Mouse (Mus musculus): ENCODE data around the gene Zfp385a. TPM values are rescaled to one million over a fixed set of nuclear protein-coding genes. Genes with fewer than 3 reads are reported as not detected.
A peak's percentile ranks its signal among the peaks of the same experiment; 100 is the strongest.

The Zfp385a gene
- total RNA-seq, 2 experiments from 2014 or later, result 8.0 to 13.0 TPM

DNA sequence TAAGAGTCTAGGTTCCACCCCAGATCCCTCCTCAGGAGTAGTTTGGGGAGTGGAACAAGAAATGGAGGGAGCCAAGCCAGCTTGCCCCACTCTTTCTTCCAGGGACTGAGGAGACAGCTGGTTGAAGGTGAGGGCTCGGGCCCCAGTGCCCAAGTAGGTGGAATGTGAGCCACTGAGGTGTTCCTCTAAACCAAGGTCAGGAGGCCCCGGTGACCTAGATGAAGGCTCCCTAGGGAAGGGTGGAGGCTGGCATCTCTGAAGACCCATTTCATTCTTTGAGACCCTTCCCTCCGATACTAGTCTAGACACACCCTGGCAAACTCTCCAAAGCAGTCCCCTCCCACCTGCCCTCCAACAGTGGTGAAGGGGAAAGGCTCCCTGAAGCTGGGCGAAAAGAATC lies 17.5 kb downstream of the Zfp385a start:
- DNase-seq, result no peak
- intact Hi-C loops (cut with DNase I), result no loop called here
- no peak for TF ChIP-seq CTCF (IDR thresholded peaks at IDR 0.05)
- peak overlapping the region; percentile 88 for H3K4me3 ChIP-seq
- H3K27ac ChIP-seq, result peak overlapping the region; percentile 83

DNA sequence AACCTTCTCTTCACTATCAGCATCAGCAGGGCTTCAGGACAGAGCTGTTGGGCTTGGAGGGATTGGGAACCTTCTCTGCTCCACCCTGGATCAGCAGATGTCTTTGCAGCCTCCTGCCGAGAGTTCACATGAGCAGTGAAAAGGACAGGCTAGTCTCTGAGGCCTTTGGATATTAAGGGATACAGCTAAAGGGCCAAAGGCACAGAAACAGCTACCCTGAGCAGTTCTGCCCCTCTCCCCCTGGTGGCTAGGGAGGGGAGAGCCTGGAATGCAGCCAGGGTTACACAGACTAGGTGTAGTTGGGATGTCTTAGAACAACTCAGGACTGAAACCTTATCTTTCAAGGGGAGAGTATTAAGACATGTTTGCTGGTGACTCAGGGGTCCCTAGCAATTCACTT lies 18.8 kb downstream of the Zfp385a start:
- peak; percentile 49 for TF ChIP-seq CTCF (IDR thresholded peaks at IDR 0.05)
- intact Hi-C loops (cut with DNase I), result no loop called here
- Histone ChIP-seq H3K4me3 (peak overlapping the region; percentile 88), H3K27ac (peak overlapping the region; percentile 83)
- peak; percentile 56 for DNase-seq

DNA sequence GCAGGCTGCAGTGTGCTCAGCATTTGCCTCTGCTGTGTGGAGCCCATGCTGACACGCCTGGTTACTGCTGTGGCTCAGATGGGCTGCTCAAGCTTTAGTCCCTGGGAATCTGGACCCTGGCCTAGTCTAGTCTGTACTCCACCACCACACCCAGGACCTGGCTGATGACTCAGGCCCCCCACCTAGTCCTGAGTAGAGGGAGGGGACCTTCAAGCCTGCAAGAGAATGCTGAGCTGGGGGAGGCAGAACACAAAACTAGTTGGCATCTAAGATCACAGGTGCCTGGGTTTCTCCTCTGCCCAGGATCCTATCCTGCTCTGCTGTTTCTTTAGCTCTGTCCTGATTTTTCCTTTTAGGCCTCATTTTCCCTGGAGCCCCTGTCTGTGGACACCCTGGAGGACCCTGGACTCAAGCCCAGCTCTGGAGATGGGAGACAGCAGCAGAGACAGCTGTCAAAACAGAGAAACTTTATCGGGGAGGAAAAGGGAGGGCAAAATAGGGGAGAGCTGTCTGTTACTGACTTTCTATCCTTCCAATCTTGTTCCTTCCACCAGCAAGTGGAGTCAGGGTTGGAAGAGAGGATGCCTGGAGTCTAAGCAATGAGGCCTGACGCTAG lies 21.6 kb downstream of the Zfp385a start:
- DNase-seq, result peak; percentile 60
- Histone ChIP-seq H3K27ac (peak overlapping the region; percentile 82), H3K4me3 (peak overlapping the region; percentile 46)
- intact Hi-C loops (cut with DNase I), result loop anchor here (10.0 kb wide), 1 partner anchor 564 kb away; no protein-coding TSS in a partner anchor
- TF ChIP-seq CTCF (IDR thresholded peaks at IDR 0.05), result no peak

DNA sequence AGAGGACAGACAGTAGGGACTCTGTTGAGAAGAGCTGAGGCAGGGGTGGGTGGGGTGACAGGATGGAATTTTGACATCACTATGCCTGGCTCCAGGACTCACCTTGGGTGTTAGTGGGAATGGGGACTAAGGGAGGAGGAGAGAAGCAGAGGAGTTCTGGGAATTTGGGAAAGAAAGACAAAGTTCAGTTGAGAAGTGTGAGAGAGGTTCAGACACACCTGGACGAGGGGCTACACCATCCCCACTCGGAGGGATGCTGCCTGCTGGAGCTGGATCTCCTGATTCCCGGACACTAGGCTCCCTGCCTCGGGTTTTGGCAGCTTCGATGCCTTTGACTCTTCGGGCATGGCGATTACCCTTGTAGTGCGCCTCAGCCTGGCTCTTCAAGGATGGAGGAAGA lies 22.2 kb downstream of the Zfp385a start:
- peak overlapping the region; percentile 46 for H3K4me3 ChIP-seq
- intact Hi-C loops (cut with DNase I), result loop anchor here (10.0 kb wide), 1 partner anchor 563 kb away; no protein-coding TSS in a partner anchor
- no peak for DNase-seq
- H3K27ac ChIP-seq, result peak overlapping the region; percentile 82
- no peak for TF ChIP-seq CTCF (IDR thresholded peaks at IDR 0.05)

DNA sequence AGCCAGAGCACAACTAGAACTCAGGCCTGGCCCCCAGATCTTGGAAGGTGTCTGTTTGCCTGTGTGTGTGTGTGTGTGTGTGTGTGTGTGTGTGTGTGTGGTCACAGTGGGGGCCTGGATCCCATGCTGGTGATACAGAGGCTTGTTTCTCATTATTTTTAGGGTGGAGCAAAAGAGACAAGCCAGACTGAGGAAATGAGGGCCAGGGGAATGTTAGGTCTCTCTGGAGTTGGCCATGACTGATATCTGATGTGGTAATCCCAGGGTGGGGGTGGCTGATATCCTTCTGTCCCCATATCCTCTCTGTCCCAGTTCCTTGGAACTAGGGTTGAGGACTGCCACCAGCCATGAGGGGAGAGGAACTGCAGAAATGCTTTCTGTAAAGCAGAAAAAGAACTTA lies 22.8 kb downstream of the Zfp385a start:
- intact Hi-C loops (cut with DNase I), result loop anchor here (10.0 kb wide), 1 partner anchor 562 kb away; no protein-coding TSS in a partner anchor
- TF ChIP-seq CTCF (IDR thresholded peaks at IDR 0.05), result no peak
- DNase-seq, result no peak
- H3K27ac ChIP-seq, result peak overlapping the region; percentile 82
- no peak overlapping the region for H3K4me3 ChIP-seq

DNA sequence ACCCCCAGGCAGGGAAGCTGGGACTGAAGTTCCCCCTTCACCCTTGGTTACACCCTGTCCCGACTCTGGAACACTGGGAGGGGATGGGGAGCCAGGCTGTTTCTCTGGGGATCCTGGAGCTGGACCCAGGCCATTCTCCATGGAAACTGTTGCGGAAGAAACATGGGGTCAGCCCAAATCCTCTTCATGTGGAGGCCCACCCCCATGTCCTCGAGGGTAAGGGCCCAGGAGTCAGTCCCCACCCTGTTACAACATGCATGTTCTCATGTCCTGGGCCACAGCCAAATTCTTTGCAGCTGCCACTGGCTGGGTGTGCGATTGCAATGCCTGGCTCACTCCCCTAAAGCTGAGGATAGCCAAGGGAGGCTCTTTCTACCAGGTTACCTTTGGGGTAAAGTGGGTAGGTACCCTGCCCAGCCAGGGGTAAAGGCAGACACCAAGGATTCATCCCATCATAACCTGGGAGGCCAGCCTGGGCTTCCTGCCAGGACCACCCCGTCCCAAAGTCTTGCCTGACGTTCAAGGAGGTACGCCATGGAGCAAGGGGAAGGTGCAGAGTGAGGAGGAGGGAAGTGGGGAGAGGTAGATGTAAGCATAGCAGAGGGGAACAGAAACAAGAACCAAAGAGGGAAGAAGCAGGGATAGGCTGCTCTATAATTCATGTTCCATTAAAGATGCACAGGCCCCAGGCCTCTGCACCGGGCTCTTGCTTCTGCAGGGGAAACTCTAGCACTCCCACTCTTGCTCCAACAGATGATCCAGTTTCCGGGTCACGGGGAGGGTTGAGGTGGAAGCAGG lies 23.7 kb downstream of the Zfp385a start:
- Histone ChIP-seq H3K27ac (peak overlapping the region; percentile 78), H3K4me3 (peak overlapping the region; percentile 67)
- TF ChIP-seq CTCF (IDR thresholded peaks at IDR 0.05), result no peak
- intact Hi-C loops (cut with DNase I), result loop anchor here (10.0 kb wide), 1 partner anchor 561 kb away; no protein-coding TSS in a partner anchor
- DNase-seq, result peak; percentile 86

DNA sequence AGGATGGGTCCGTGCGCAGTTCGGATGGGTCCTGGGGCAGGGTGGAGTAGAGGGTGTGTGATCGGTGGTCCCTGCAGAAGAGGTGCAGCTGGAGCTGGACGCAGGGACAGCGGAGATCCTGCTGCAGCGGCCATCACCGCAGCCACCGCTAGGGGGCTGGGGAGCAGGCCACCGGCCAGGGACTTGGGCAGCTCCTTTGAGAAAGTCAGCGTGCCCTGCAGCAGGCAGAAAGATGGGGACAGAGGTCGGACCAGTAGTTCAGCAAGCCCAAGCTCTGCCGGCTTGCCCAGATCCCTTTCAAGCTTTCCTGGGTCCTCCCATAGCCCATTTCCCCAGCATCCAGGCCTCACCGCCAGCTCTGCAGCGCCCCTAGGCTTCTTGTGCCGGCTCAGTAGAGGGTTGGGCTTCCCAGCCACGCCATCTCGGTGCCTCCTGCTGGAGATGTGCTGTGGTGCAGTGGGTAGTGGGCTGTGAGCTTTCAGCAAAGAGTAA lies 24.8 kb downstream of the Zfp385a start:
- Histone ChIP-seq H3K4me3 (peak overlapping the region; percentile 67), H3K27ac (peak overlapping the region; percentile 78)
- DNase-seq, result peak; percentile 89
- peak; percentile 94 for TF ChIP-seq CTCF (IDR thresholded peaks at IDR 0.05)
- intact Hi-C loops (cut with DNase I), result loop anchor here (10.0 kb wide), 1 partner anchor 560 kb away; no protein-coding TSS in a partner anchor

DNA sequence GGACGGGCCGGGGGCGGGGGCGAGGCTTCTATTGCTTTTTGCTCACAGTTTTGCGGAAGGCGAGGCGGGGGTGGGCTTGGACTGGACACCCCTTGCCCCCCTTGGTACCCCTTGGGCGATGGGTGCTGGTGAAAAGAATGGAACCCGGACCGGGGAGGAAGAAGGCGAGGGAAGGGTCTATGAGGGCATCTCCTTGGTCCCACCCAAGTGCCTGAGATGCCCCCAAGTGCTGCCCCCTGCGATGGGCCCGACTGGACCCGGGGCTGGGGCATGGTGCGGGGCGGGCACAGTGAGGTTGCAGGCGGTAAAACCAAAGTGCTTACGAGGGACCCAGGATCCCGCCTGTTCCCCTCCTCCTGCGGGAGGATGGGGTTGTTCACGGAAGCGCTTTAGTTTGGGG lies 25.7 kb downstream of the Zfp385a start:
- Histone ChIP-seq H3K4me3 (peak overlapping the region; percentile 67), H3K27ac (peak overlapping the region; percentile 78; the same call in 1 of the 2 replicates)
- intact Hi-C loops (cut with DNase I), result loop anchor here (10.0 kb wide), 1 partner anchor 559 kb away; no protein-coding TSS in a partner anchor
- no peak for TF ChIP-seq CTCF (IDR thresholded peaks at IDR 0.05)
- DNase-seq, result no peak

DNA sequence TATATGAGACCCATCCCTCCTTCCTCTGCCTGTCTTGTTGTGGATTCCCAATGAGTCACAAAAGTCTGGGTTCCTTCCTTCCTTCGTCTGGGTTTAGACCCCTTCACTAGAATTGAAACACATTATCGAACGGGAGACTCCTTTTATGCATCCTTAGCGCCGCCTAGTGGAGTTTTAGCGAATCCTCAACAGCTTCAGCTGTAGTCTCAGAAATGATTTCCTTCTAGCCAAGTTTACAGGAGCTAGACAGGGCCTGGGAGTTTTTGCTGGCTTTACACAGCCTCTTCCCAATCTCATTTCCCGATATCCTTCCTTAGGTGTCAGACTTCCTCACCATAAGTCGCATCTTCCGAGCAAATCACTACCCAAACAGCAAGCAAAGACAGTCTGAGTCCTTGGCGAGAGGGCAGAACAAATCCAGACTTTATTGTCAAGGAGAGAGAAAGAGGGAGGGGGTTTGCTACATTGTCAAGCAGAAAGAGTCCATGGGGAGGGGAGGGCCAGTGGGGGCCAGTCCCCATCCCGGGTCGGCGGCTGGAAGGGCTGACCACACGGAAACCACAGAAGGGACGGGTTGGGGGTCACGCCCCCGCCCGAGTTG lies 26.3 kb downstream of the Zfp385a start:
- TF ChIP-seq CTCF (IDR thresholded peaks at IDR 0.05), result peak; percentile 85
- H3K27ac ChIP-seq, result peak overlapping the region; percentile 40
- DNase-seq, result peak; percentile 40
- H3K4me3 ChIP-seq, result peak overlapping the region; percentile 67
- intact Hi-C loops (cut with DNase I), result loop anchor here (10.0 kb wide), 1 partner anchor 559 kb away; no protein-coding TSS in a partner anchor

DNA sequence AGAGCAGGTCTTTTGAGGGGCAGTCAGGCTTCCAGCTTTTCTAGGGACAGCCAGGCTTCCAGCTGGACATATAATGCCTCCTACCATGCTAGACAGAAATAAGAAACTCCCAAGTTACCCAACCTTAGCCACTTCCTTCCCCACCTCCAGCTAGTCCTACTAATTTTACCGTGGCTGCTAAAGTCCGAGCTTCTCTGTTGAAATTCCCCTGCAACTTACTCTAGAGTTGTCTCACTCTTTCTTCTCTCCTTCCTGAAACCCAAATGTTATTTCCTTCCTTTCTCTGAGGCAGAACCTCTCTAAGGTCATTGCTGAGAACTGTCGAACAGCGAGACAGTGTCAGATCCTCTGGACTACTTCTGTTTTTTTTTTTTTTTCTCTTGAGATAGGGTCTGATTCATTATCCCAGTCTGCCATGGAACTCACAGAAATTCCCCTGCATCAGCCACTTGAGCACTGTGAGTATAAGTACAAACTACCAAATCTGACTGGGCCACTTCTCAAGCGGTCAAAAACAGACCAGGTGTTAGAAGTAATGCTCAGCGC lies 29.5 kb downstream of the Zfp385a start, which contains the start of gene Gpr84:
Gene Gpr84 (minus strand): TSS at position 248 of the 546 bp plus-strand sequence.
- no peak within 1 kb of the TSS for H3K27ac ChIP-seq
- TF ChIP-seq CTCF (IDR thresholded peaks at IDR 0.05), result no peak
- no peak for DNase-seq
- intact Hi-C loops (cut with DNase I), result loop anchor here (10.0 kb wide), 1 partner anchor 556 kb away; no protein-coding TSS in a partner anchor
- no peak within 1 kb of the TSS for H3K4me3 ChIP-seq

DNA sequence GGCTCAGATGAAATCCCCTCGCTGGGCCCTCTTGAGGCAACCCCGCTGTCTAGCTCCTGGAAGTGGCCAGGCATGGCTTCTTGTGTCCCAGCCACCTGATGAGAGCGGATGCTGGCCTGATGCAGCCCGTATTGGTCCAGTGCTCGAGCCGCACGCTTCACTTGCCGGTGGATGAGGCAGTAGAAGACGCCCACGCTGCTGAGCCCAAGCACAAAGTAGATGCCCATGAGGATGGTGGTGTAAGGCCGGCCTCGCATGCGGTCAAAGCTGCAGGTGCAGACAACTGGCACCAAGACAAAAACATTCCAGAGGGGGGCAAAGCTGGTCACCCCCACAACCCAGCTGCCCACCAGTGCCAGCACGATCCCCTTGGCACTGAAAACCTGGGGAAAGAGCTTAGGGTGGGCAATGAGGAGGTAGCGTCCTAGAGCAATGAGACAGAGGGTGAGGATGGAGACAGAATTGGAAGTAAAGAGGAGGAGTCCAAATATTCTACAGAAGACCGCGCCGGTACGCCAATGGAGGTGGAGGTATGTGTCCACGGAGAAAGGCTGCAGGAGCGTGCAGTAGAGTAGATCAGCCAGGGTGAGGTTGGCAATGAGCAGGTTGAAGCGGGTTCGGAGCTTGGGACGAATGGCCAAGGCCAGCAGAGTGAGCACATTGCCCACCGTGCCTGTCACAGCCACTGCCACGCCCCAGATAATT lies 30.9 kb downstream of the Zfp385a start:
- H3K27ac ChIP-seq, result no peak overlapping the region
- H3K4me3 ChIP-seq, result no peak overlapping the region
- intact Hi-C loops (cut with DNase I), result loop anchor here (5.0 kb wide), 1 partner anchor 342 kb away; the partner anchor contains the start of genes Hoxc10 and Hoxc5
- DNase-seq, result no peak
- no peak for TF ChIP-seq CTCF (IDR thresholded peaks at IDR 0.05)
